Mouse (Mus musculus) heart, adult 18-20 months (tissue): ENCODE measurements around the gene Pias3. TPM values are rescaled to one million over a fixed set of nuclear protein-coding genes. Genes with fewer than 3 reads are reported as not detected.
A peak's percentile ranks its signal among the peaks of the same experiment; 100 is the strongest.
"Not testable (repeated sequence)": the region's sequence is repeated elsewhere in the genome, so short reads cannot be mapped to it uniquely, and the experiment has no call there.

Experiments
- DNase-seq, 2 experiments: peaks; one replicate each; pipeline ENCODE4 v3.0.0; 2021 to 2022; ENCODE audit warnings: mixed read lengths in 1 of 2
- total RNA-seq, 2 experiments: library from RNA; stranded (reverse); gene quantifications; 2 replicates each; pipeline ENCODE4 v1.2.3; 2021

Pias3 gene
- total RNA-seq, 2 experiments from 2014 or later: 13.4 to 15.3 TPM

- DNase-seq: no peak
Measured at GRCm38 (mm10) chr3:96728634-96729402, 32.6 kb downstream of the Pias3 start.

GRCm38 (mm10) chr3:96729403-96729784, 33.2 kb downstream of the Pias3 start:
- DNase-seq: no peak

- DNase-seq: no peak
Measured at GRCm38 (mm10) chr3:96730785-96731184, 34.6 kb downstream of the Pias3 start.

GRCm38 (mm10) chr3:96733984-96734383, 37.8 kb downstream of the Pias3 start:
- no peak for DNase-seq

GRCm38 (mm10) chr3:96735200-96735599, 39.0 kb downstream of the Pias3 start:
- DNase-seq: no peak

GRCm38 (mm10) chr3:96737013-96737740, 41.0 kb downstream of the Pias3 start:
- DNase-seq: peak in 1 of 2 experiments; percentile 28

- DNase-seq: no peak
Measured at GRCm38 (mm10) chr3:96737995-96738394, 41.8 kb downstream of the Pias3 start.

- DNase-seq: not testable (repeated sequence)
Measured at GRCm38 (mm10) chr3:96740279-96740678, 44.1 kb downstream of the Pias3 start.

- no peak for DNase-seq
Measured at GRCm38 (mm10) chr3:96744348-96744747, 48.2 kb downstream of the Pias3 start.

- DNase-seq: no peak
Measured at GRCm38 (mm10) chr3:96746829-96747228, 50.6 kb downstream of the Pias3 start.

Other genes with a start within 250 kb of the Pias3 start
- not detected for gene BC107364, start 244.1 kb upstream of the Pias3 start, total RNA-seq
- gene Hfe2, start 171.2 kb upstream of the Pias3 start, total RNA-seq: 100 to 1,000 TPM; 279 to 290 TPM
- 100 to 1,000 TPM; 435 to 530 TPM for gene Txnip, start 138.4 kb upstream of the Pias3 start, total RNA-seq
- gene Gm16253, start 119.4 kb upstream of the Pias3 start, total RNA-seq: 1 to 10 TPM; 1.6 to 1.9 TPM
- 10 to 100 TPM; 26.7 to 30.5 TPM for gene Polr3gl, start 102.2 kb upstream of the Pias3 start, total RNA-seq
- 1 to 10 TPM in 1 of 2 experiments, under 1 TPM in 1; 0.59 to 1.4 TPM for gene Ankrd34a, start 99.7 kb upstream of the Pias3 start, total RNA-seq
- 10 to 100 TPM; 24.4 to 27.4 TPM for gene Lix1l, start 95.2 kb upstream of the Pias3 start, total RNA-seq
- gene Rbm8a, start 66.5 kb upstream of the Pias3 start, total RNA-seq: 10 to 100 TPM; 36.5 to 37.2 TPM
- 10 to 100 TPM; 32.7 to 36.3 TPM for gene Pex11b, start 61.0 kb upstream of the Pias3 start, total RNA-seq
- under 1 TPM in 1 of 2 experiments, not detected in 1; 0.18 TPM for gene Gm42957, start 60.9 kb upstream of the Pias3 start, total RNA-seq
- gene Itga10, start 50.8 kb upstream of the Pias3 start, total RNA-seq: under 1 TPM; 0.62 to 0.69 TPM
- gene Ankrd35, start 26.3 kb upstream of the Pias3 start, total RNA-seq: 1 to 10 TPM; 1.2 to 1.3 TPM
- 1 to 10 TPM; 2.7 to 5.3 TPM for gene Nudt17, start 12.2 kb downstream of the Pias3 start, total RNA-seq
- gene Polr3c, start 31.2 kb downstream of the Pias3 start, total RNA-seq: 10 to 100 TPM; 23.1 to 26.1 TPM
- gene Rnf115, start 31.3 kb downstream of the Pias3 start, total RNA-seq: 10 to 100 TPM; 22.5 to 22.6 TPM
- gene Pdzk1, start 132.9 kb downstream of the Pias3 start, total RNA-seq: not detected
- not detected for gene Cd160, start 133.0 kb downstream of the Pias3 start, total RNA-seq
- 10 to 100 TPM; 15.8 to 17.2 TPM for gene Gja5, start 208.3 kb downstream of the Pias3 start, total RNA-seq
- 10 to 100 TPM; 17.8 to 24.3 TPM for gene Gpr89, start 209.0 kb downstream of the Pias3 start, total RNA-seq
- not detected for gene Gja8, start 229.6 kb downstream of the Pias3 start, total RNA-seq